Mouse (Mus musculus): ENCODE measurements at regions not wholly inside any gene's neighbourhood (a gene's known extent, or its start where the extent isn't known, plus 50 kb on each side); places are given as distances from the start of the nearest gene placed in this dataset.

DNA sequence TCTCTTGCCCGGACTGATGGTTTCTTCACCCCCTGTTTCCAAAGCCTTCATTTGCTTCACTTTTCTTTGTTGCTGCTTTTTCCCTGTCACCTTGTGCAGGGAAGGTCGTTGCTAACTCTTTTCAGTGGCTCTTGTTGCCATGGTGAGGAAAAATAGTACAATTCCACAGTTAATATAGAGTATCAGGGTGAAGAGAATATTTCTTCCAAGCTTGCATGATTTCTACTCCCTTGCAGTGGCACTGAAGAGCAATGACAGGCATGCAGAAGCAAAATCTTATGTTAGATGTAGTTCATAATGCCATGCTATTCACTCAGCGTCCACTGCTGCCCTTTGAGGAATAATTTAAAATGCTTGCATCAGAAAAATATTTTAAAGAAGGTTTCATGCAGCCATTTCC is 262.3 kb upstream of the B430305J03Rik start:
- no peak for DNase-seq
- H3K9me3 ChIP-seq (ENCODE audit: low read length), result no peaks in the 10 kb centered on the region
- no peak overlapping the region for H3K9ac ChIP-seq
- H3K4me1 ChIP-seq (ENCODE audit: insufficient read depth), result no peaks in the 10 kb centered on the region
- H3K4me3 ChIP-seq (ENCODE audit: low read depth, low read length), result no peak overlapping the region
- no peak overlapping the region for H3K4me2 ChIP-seq (ENCODE audit: low read depth)
- H3K27ac ChIP-seq (ENCODE audit: low read depth, low read length), result no peak overlapping the region
- no peak for TF ChIP-seq CTCF (IDR thresholded peaks at IDR 0.05; ENCODE audit: low read depth)
- H3K27me3 ChIP-seq (ENCODE audit: insufficient read depth, low read length), result no peaks in the 10 kb centered on the region
- peak; percentile 71 for ATAC-seq
- WGBS, result 45% methylated on average over 3 of the region's 3 CpGs
- no peaks in the 10 kb centered on the region for H3K36me3 ChIP-seq (ENCODE audit: insufficient read depth)

DNA sequence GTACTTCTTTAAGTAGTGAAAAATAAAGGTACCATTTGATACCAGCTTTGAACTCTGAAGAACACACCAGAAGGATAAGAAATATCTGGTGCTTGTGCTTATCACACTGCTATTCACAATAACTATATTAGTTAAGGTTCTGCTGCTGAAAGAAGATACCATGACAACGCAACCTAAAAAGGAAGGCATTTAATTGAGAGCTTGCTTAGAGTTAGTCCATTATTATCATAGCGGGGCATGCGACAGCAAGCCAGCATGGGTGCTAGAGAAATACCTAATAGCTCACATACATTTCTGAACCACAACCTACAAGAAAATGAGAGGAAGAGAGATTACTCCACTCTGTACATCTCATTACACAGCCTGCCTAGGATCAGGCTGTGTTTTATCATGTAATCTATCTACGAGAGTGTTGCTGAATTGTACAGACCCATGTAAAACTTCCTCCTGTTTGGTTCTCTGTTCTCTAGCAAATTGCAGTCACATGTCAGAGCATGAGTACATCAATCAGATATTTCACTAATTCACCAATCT is 258.3 kb upstream of the B430305J03Rik start:
- no peak for TF ChIP-seq CTCF (IDR thresholded peaks at IDR 0.05; ENCODE audit: low read depth)
- no peaks in the 10 kb centered on the region for H3K9me3 ChIP-seq (ENCODE audit: low read length)
- H3K27me3 ChIP-seq (ENCODE audit: insufficient read depth, low read length), result no peaks in the 10 kb centered on the region
- no peaks in the 10 kb centered on the region for H3K4me1 ChIP-seq (ENCODE audit: insufficient read depth)
- H3K27ac ChIP-seq (ENCODE audit: low read depth, low read length), result no peak overlapping the region
- DNase-seq (no peak), ATAC-seq (no peak)
- no peak overlapping the region for H3K9ac ChIP-seq
- no peaks in the 10 kb centered on the region for H3K36me3 ChIP-seq (ENCODE audit: insufficient read depth)
- no peak overlapping the region for H3K4me2 ChIP-seq (ENCODE audit: low read depth)
- 40% methylated on average over 4 of the region's 4 CpGs for WGBS
- no peak overlapping the region for H3K4me3 ChIP-seq (ENCODE audit: low read depth, low read length)

DNA sequence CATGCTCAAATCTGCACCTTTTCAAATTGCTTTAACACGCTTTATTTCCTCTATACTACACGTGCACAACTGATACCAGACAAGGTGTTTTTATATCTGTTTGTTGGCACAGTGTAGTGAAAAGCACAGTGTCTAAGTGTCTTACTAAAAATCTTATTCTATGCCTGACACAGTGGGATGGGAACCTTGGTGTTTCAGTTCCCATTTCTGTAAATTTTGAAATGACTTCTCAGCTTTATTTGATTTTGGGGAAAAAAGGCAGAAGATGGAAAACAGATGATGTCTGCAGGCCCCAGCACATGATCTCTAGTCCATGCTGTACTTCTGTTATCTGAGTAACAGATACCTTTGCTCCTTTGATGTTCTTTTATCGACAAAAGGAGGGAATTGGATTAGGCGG is 239.7 kb upstream of the B430305J03Rik start:
- 73% methylated on average over 4 of the region's 4 CpGs for WGBS
- Histone ChIP-seq H3K4me1 (ENCODE audit: insufficient read depth) (no peaks in the 10 kb centered on the region), H3K4me3 (ENCODE audit: low read depth, low read length) (no peak overlapping the region), H3K4me2 (ENCODE audit: low read depth) (no peak overlapping the region), H3K36me3 (ENCODE audit: insufficient read depth) (no peaks in the 10 kb centered on the region), H3K27ac (ENCODE audit: low read depth, low read length) (no peak overlapping the region), H3K27me3 (ENCODE audit: insufficient read depth, low read length) (no peaks in the 10 kb centered on the region), H3K9ac (no peak overlapping the region), H3K9me3 (ENCODE audit: low read length) (no peaks in the 10 kb centered on the region)
- TF ChIP-seq CTCF (IDR thresholded peaks at IDR 0.05; ENCODE audit: low read depth), result no peak
- no peak for ATAC-seq
- no peak for DNase-seq

DNA sequence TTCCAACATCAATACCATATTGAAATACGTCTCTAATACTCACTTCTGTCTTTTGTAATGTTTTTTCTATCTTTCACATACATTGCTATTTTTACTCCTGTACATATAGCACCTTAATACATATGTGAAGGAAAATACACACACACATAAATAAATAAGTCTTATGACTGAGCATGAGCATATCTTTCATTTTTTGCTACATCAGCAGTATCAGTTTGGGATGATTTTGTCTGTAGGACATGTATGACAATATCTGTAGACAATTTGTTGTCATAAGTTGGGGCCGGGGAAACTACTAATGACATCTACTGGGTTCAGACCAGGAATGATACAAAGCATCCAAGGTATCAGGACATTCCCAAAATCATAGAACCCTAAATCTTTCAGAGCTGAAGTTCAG is 237.1 kb upstream of the B430305J03Rik start:
- no peaks in the 10 kb centered on the region for H3K4me1 ChIP-seq (ENCODE audit: insufficient read depth)
- no peaks in the 10 kb centered on the region for H3K9me3 ChIP-seq (ENCODE audit: low read length)
- no peak for ATAC-seq
- 92% methylated on average over 2 of the region's 2 CpGs for WGBS
- H3K27me3 ChIP-seq (ENCODE audit: insufficient read depth, low read length), result no peaks in the 10 kb centered on the region
- TF ChIP-seq CTCF (IDR thresholded peaks at IDR 0.05; ENCODE audit: low read depth), result no peak
- H3K4me2 ChIP-seq (ENCODE audit: low read depth), result no peak overlapping the region
- no peak overlapping the region for H3K9ac ChIP-seq
- no peak for DNase-seq
- no peak overlapping the region for H3K27ac ChIP-seq (ENCODE audit: low read depth, low read length)
- H3K36me3 ChIP-seq (ENCODE audit: insufficient read depth), result no peaks in the 10 kb centered on the region
- no peak overlapping the region for H3K4me3 ChIP-seq (ENCODE audit: low read depth, low read length)

DNA sequence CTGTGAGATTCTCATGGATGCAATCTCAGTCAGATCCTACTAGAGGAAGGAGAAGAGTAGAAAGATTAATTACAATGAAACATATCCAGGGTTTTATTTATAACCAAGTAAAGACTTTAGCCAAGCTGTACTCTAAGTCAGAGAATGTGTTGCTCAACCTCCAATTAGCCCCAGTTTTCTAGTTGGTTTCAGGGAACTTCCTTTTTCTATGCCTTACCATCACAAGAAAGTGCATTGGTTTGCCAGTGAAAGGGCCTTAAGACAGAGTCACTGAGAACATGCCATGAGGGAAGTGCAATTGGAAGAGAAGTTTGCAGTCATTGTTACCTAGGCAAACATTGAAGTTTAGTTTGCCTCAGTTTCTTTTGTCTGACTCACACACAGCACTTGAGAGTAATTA is 229.8 kb upstream of the B430305J03Rik start:
- TF ChIP-seq CTCF (IDR thresholded peaks at IDR 0.05; ENCODE audit: low read depth), result no peak
- no peak overlapping the region for H3K27ac ChIP-seq (ENCODE audit: low read depth, low read length)
- H3K4me2 ChIP-seq (ENCODE audit: low read depth), result no peak overlapping the region
- H3K4me3 ChIP-seq (ENCODE audit: low read depth, low read length), result no peak overlapping the region
- no peak overlapping the region for H3K9ac ChIP-seq
- no peaks in the 10 kb centered on the region for H3K4me1 ChIP-seq (ENCODE audit: insufficient read depth)
- DNase-seq, result no peak
- H3K27me3 ChIP-seq (ENCODE audit: insufficient read depth, low read length), result no peaks in the 10 kb centered on the region
- H3K9me3 ChIP-seq (ENCODE audit: low read length), result no peaks in the 10 kb centered on the region
- no peak for ATAC-seq
- no peaks in the 10 kb centered on the region for H3K36me3 ChIP-seq (ENCODE audit: insufficient read depth)

DNA sequence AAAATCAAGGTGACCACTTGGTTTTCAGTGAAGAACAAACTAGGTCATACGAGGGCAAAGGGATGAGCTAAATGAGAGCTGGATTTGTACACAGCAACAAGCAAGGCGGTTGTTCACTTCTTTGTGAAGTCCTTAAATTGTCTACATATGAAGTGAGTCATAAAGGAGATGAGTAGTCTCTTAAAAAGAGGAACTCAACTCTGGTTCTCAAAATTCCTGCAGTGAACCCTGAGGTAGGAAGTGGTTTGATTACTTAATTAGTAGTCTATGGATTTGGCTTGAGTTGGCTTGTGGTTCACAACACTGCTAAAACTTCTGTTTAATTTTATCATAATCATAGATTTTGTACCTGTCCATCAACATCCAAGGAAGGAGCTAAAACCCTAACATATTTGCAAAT is 226.6 kb upstream of the B430305J03Rik start:
- H3K9me3 ChIP-seq (ENCODE audit: low read length), result no peaks in the 10 kb centered on the region
- no peak overlapping the region for H3K4me2 ChIP-seq (ENCODE audit: low read depth)
- H3K27me3 ChIP-seq (ENCODE audit: insufficient read depth, low read length), result no peaks in the 10 kb centered on the region
- H3K36me3 ChIP-seq (ENCODE audit: insufficient read depth), result no peaks in the 10 kb centered on the region
- DNase-seq (no peak), ATAC-seq (no peak)
- no peak overlapping the region for H3K9ac ChIP-seq
- H3K4me1 ChIP-seq (ENCODE audit: insufficient read depth), result no peaks in the 10 kb centered on the region
- WGBS, result 89% methylated on average over 2 of the region's 2 CpGs
- H3K27ac ChIP-seq (ENCODE audit: low read depth, low read length), result no peak overlapping the region
- no peak for TF ChIP-seq CTCF (IDR thresholded peaks at IDR 0.05; ENCODE audit: low read depth)
- H3K4me3 ChIP-seq (ENCODE audit: low read depth, low read length), result no peak overlapping the region

DNA sequence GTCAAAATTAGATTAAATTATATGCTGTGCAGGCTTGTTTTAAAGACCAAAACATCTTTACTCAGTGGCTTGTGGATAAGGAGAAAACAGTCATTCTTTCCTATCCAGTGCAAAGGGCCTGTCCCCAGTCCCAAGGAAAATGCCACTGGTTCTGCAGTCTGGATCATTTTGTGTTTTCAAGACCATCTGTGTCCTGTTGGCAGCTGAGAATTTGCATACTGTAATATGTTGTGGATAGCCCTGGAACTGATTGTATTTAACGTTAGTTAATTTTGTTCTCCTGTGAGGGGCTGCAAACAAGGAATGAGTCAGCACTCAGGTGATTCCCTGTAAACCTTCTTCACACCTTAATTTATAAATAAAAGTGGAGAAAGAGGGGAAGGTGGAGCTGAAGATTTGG is 217.9 kb upstream of the B430305J03Rik start:
- peak; percentile 42; the same call in 1 of the 2 replicates for ATAC-seq
- H3K9ac ChIP-seq, result no peak overlapping the region

DNA sequence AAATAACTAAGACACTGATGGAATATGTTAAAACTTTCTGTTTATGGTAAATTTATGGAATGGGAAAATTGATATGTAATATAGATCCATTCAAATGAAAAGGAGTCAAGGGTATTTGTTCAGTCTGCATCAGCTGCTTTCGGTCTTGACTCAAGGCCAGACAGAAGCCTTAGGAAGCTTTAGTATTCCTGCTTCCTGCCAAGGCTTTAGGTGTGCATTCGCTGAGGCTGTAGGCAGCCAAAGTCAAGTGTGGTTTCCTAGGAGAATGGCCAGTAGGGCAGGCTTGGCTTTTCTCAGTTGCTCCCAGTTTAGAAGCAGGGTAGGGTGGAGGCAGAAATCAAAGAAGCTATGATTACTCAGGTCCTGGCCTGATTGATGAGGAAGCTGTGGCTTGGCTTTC is 217.2 kb upstream of the B430305J03Rik start:
- Histone ChIP-seq H3K27ac (ENCODE audit: low read depth, low read length) (no peak overlapping the region), H3K4me1 (ENCODE audit: insufficient read depth) (no peaks in the 10 kb centered on the region), H3K27me3 (ENCODE audit: insufficient read depth, low read length) (no peaks in the 10 kb centered on the region), H3K4me3 (ENCODE audit: low read depth, low read length) (no peak overlapping the region), H3K9me3 (ENCODE audit: low read length) (no peaks in the 10 kb centered on the region), H3K9ac (no peak overlapping the region), H3K4me2 (ENCODE audit: low read depth) (no peak overlapping the region), H3K36me3 (ENCODE audit: insufficient read depth) (no peaks in the 10 kb centered on the region)
- DNase-seq, result peak; percentile 7
- WGBS, result 64% methylated on average over 2 of the region's 2 CpGs
- no peak for ATAC-seq
- TF ChIP-seq CTCF (IDR thresholded peaks at IDR 0.05; ENCODE audit: low read depth), result no peak

More for the DNA sequence above, 217.9 kb upstream of the B430305J03Rik start:
- H3K27me3 ChIP-seq (ENCODE audit: insufficient read depth, low read length), result no peaks in the 10 kb centered on the region
- H3K4me2 ChIP-seq (ENCODE audit: low read depth), result no peak overlapping the region
- WGBS, result 21% methylated on average over 1 of the region's 1 CpGs
- H3K4me3 ChIP-seq (ENCODE audit: low read depth, low read length), result no peak overlapping the region
- H3K9me3 ChIP-seq (ENCODE audit: low read length), result no peaks in the 10 kb centered on the region
- H3K4me1 ChIP-seq (ENCODE audit: insufficient read depth), result no peaks in the 10 kb centered on the region
- no peaks in the 10 kb centered on the region for H3K36me3 ChIP-seq (ENCODE audit: insufficient read depth)
- DNase-seq, result no peak
- no peak for TF ChIP-seq CTCF (IDR thresholded peaks at IDR 0.05; ENCODE audit: low read depth)
- no peak overlapping the region for H3K27ac ChIP-seq (ENCODE audit: low read depth, low read length)
